Mouse (Mus musculus) limb, embryonic 10.5 days (tissue): ENCODE results near the gene 1700123O20Rik. TPM values are rescaled to one million over a fixed set of nuclear protein-coding genes. Genes with fewer than 3 reads are reported as not detected.

Experiments
- DNase-seq: peaks from one replicate; pipeline ENCODE4 v3.0.0-alpha.2; 2017; ENCODE audit warnings: low spot score
- H3K27ac ChIP-seq: fragments of 300-500 bp; sonication (generic); 2 replicates; pipeline ENCODE4 v1.5.1; 2016; ENCODE audit warnings: mild to moderate bottlenecking
- H3K27me3 ChIP-seq: fragments of 300-500 bp; sonication (generic); 2 replicates; pipeline ENCODE4 v1.6.1; 2016; ENCODE audit warnings: low read depth, mild to moderate bottlenecking; ENCODE audit not compliant: poor library complexity, severe bottlenecking
- H3K36me3 ChIP-seq: fragments of 300-500 bp; sonication (generic); 2 replicates; pipeline ENCODE4 v1.6.1; 2016; ENCODE audit warnings: mild to moderate bottlenecking, moderate library complexity
- H3K4me1 ChIP-seq: fragments of 300-500 bp; sonication (generic); 2 replicates; pipeline ENCODE4 v1.6.1; 2016
- H3K4me3 ChIP-seq: fragments of 300-500 bp; sonication (generic); 2 replicates; pipeline ENCODE4 v1.5.1; 2016; ENCODE audit warnings: mild to moderate bottlenecking, moderate library complexity
- H3K9me3 ChIP-seq: fragments of 300-500 bp; sonication (generic); replicated peaks from 2 replicates; pipeline ENCODE4 v1.6.1; 2016; ENCODE audit warnings: mild to moderate bottlenecking
- WGBS: fragments of 180-500 bp; shearing (Covaris S2); methylation state at CpG from one replicate; pipeline ENCODE4 v1.1.7; 2016; 5-methylcytosine and 5-hydroxymethylcytosine counted together
- polyA plus RNA-seq: library from polyadenylated mRNA; unstranded; fragments of >200 nt; fragmentation: Nextera tagmentation; extraction: Ambion mirVana; gene quantifications from 2 replicates; pipeline ENCODE4 v1.2.1, GENCODE M21; 2016

1700123O20Rik gene
- polyA plus RNA-seq, 1 experiment from 2014 or later: 116 TPM

DNA sequence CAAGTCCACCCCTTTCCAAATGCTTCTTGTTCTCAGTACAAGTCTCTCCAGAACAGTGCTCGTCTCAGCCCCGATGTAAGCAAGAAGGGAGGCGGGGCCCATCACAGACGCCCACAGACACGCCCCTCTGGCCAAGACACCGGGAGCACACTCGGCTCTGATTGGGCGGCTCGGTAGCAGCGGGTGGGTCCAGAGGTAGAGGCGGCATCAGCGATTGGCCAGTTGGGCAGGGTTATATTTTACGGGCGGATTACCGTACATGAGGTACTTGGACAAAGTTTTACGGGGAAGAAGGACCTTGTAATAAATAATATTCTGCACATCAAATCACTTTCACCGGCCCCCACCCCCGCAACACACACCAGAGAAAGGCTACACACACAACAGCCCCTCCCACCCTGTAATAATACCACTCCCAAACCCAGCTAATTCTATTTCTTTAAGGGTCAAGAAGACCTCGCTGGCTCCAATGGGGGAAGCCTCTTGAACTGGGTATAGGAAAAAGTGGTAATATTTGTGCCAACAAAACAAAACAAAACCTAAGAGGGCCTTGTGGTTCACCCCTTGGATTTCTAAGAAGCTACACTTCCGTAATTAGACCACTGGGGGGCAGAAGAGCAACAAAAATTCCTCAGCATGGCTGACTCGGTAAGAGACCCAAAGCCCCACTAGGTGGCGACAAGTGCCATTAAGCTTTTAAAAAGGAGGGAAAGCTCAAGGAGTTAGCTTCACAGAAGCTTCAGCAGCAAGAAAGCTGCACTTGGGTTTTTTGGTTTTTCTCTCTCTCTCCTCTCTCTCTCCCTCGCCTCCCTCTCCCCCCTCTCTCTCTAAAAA lies 35.2 kb upstream of the 1700123O20Rik start:
- no peak overlapping the region for H3K27ac ChIP-seq
- no peak overlapping the region for H3K4me3 ChIP-seq
- DNase-seq: peak; percentile 86
- peaks cover 87% of the 10 kb centered on the region for H3K36me3 ChIP-seq
- peaks cover 41% of the 10 kb centered on the region for H3K4me1 ChIP-seq
- 69% methylated on average over 23 of the region's 23 CpGs for WGBS
- no peaks in the 10 kb centered on the region for H3K27me3 ChIP-seq
- H3K9me3 ChIP-seq: no peaks in the 10 kb centered on the region

DNA sequence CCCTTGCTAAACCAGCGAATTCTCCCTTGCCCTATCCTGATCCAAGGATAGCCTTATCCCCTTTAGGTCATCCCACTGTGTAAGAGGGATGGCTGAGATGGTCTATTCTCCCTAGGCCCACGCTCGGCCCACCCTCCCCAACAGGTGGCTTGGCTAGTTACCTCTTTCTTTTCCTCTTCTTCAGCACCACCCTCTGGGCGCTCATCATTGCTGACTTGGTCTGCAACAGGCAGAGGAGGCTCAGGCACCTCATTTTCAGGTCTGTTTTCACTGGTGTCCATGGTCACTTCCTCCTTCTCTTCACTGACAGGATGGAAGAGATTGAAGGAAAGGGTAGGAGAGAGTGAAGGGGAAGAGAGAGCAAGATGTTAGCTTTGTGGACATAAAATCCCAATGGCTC lies 34.5 kb upstream of the 1700123O20Rik start:
- Histone ChIP-seq H3K4me3 (peak overlapping the region; percentile 77; the same call in 1 of the 2 replicates), H3K9me3 (no peaks in the 10 kb centered on the region), H3K27me3 (no peaks in the 10 kb centered on the region), H3K36me3 (peaks cover 87% of the 10 kb centered on the region), H3K27ac (no peak overlapping the region), H3K4me1 (peaks cover 41% of the 10 kb centered on the region)
- 79% methylated on average over 4 of the region's 4 CpGs for WGBS
- no peak for DNase-seq

DNA sequence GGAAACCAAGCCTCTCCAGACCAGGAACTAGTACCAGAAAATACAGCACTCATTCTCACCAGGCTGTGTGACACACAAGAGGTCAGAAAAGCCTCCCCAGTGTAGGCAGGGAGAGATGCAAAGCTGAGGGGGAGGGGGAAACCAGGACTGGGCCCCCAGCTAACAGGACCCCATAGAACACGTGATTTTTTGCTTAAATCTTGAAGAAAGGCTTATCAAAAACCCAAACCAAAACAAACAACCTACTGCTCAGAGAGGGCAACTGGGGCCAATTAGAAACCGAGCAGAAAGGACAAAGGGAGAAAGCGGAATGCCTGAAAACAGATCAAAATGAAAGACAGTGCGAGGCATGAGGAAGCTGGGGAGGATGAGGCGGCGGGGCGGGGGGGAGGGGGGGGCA lies 33.2 kb upstream of the 1700123O20Rik start:
- 2% methylated on average over 7 of the region's 7 CpGs for WGBS
- H3K4me3 ChIP-seq: peak overlapping the region; percentile 77
- H3K27me3 ChIP-seq: no peaks in the 10 kb centered on the region
- peaks cover 87% of the 10 kb centered on the region for H3K36me3 ChIP-seq
- peak overlapping the region; percentile 91 for H3K27ac ChIP-seq
- no peak for DNase-seq
- peaks cover 41% of the 10 kb centered on the region for H3K4me1 ChIP-seq
- H3K9me3 ChIP-seq: no peaks in the 10 kb centered on the region

DNA sequence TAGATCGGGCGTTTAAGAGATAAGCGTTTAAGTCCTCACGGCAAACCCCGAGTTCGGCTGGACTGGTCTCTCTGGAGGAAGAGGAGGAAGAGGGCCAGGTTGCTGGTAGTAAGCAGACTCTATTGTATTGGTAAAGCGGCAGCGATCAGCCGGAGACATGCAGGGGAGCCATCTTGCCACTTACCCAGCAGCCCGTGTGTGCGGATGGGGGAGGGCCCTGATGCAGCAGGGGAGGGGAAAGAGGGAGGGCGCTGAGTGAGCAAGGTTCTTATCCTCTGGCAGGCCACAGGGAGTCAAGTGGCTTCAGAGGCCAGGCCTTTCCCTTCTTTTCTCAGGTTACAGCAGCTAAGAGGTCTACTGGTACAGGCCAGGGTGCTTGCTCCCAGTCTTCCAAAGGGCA lies 32.5 kb upstream of the 1700123O20Rik start:
- Histone ChIP-seq H3K27ac (peak overlapping the region; percentile 91), H3K4me3 (peak overlapping the region; percentile 77), H3K36me3 (peaks cover 87% of the 10 kb centered on the region), H3K27me3 (no peaks in the 10 kb centered on the region), H3K4me1 (peaks cover 41% of the 10 kb centered on the region), H3K9me3 (no peaks in the 10 kb centered on the region)
- DNase-seq: peak; percentile 93
- under 1% methylated on average over 12 of the region's 12 CpGs for whole genome bisulfite sequencing

DNA sequence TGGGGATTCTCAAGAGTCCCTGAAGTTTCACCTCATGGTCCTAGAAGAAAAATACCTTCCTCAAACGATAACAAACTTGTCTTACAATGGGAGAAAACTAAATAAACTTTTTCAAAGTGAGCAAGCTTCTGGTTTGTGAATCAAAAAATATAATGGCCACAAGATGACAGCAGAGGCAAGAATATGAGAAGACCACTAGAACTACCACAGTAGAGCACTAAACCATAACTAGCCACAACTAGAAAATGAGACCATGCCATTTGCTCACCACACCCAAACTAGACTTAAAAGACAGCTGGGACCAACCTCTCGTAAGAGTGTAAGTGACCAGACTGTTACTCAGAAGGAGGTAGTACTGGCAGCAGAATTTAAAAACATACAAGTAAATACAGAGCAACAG lies 26.0 kb upstream of the 1700123O20Rik start:
- H3K27me3 ChIP-seq: no peaks in the 10 kb centered on the region
- WGBS: 92% methylated on average over 2 of the region's 2 CpGs
- H3K4me3 ChIP-seq: no peak overlapping the region
- no peak overlapping the region for H3K27ac ChIP-seq
- H3K36me3 ChIP-seq: peaks cover 100% of the 10 kb centered on the region
- no peaks in the 10 kb centered on the region for H3K9me3 ChIP-seq
- no peak for DNase-seq
- no peaks in the 10 kb centered on the region for H3K4me1 ChIP-seq

DNA sequence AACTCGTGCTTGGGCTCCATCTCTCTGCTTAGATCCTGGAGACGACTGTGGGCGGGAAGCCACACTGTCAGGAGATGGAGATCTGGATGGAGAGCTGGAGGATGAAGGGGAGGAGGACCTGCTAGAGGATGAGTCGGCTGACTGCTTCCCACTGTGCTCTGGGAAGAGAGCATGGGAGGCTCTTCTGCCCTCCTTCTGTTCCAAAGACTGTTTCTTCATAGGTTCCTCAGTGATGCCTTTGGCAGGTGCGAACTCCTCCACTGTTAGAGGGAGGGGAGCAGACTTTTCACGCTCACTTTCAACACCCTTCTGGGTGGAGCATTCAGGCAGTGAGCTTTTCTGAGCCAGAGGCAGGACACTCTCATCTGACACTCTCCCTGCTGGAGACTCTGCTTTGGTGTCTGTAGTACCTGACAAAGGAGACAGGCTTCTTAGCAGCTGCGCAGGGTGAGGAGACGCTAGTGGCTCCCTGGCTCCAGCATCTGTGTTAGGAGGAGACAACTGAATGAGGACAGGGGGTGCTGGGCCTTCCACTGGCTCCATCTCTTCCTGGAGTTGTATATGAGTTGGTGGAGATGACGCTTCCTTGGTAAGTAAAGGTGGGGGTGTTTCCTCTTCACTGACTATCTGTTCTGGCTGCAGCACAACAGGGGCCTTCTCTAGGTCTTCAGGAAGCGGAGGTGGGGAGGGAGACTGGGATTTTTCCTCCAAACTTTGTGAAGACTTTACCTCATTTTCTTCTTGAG lies 21.4 kb upstream of the 1700123O20Rik start:
- H3K9me3 ChIP-seq: no peaks in the 10 kb centered on the region
- H3K4me3 ChIP-seq: no peak overlapping the region
- no peak for DNase-seq
- H3K36me3 ChIP-seq: peaks cover 97% of the 10 kb centered on the region
- H3K4me1 ChIP-seq: no peaks in the 10 kb centered on the region
- 90% methylated on average over 10 of the region's 10 CpGs for WGBS
- H3K27me3 ChIP-seq: no peaks in the 10 kb centered on the region
- H3K27ac ChIP-seq: no peak overlapping the region

DNA sequence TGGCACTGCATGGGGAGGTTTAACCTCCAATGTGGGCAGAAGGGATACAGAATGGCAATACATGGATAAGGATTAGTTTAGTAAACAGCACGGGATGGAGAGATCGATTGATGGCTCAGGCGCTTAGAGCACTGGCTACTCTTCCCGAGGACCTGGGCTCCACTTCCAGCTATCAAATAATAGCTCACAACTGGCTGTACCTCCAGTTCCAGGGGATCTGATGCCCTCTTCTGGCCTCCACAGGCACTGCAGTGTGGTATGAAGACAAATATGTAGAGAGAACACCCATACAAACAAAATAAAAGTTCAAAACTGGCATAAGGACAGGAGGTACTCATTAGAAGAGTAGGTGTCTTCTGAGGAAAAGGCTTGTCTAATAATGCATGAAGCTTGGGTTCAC lies 16.6 kb upstream of the 1700123O20Rik start:
- DNase-seq: peak; percentile 48
- H3K27ac ChIP-seq: no peak overlapping the region
- no peak overlapping the region for H3K4me3 ChIP-seq
- H3K4me1 ChIP-seq: no peaks in the 10 kb centered on the region
- no peaks in the 10 kb centered on the region for H3K9me3 ChIP-seq
- H3K27me3 ChIP-seq: no peaks in the 10 kb centered on the region
- WGBS: 86% methylated on average over 4 of the region's 4 CpGs
- H3K36me3 ChIP-seq: peaks cover 92% of the 10 kb centered on the region

DNA sequence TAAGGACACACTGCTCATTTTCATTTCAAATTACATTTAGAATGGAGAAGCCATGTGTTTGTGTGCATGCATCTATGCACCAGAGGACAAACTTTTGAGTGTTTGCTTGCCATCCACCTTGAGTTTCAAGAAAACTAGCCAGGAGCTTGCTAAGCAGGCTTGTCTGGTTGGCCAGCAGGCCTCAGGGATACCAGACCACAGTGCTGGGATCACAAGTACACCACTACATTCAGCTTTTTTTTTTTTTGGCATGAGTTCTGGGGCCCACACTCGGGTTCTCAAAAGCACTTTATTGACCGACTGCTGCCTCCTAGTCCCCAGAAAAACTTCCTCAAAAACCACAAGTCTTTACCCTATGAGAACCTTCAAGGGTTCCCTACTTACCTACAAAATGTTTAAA lies 11.7 kb upstream of the 1700123O20Rik start:
- H3K4me3 ChIP-seq: no peak overlapping the region
- no peak for DNase-seq
- WGBS: 94% methylated on average over 2 of the region's 2 CpGs

DNA sequence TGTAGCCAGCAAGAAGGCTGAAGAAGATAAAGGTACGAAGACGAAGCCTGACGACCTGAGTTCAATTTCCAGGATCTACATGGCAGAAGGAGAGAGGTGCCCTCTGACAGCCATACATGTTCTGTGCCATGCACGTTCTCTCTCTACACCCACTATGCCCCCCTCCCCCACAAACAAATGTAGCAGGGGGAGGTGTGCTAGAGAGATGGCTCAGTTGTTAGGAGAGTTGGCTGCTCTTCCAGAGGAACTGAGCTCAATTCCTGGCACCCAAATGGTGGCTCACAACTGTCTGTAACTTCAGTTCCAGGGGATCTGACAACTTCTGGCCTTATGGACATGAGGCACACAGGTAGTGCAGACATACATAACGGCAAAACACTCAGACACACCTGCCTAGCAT lies 9.7 kb upstream of the 1700123O20Rik start:
- no peak overlapping the region for H3K4me3 ChIP-seq
- H3K36me3 ChIP-seq: peaks cover 97% of the 10 kb centered on the region
- H3K27ac ChIP-seq: no peak overlapping the region
- DNase-seq: no peak
- no peaks in the 10 kb centered on the region for H3K27me3 ChIP-seq
- no peaks in the 10 kb centered on the region for H3K9me3 ChIP-seq
- WGBS: 90% methylated on average over 5 of the region's 5 CpGs
- H3K4me1 ChIP-seq: no peaks in the 10 kb centered on the region

More for the DNA sequence above, 11.7 kb upstream of the 1700123O20Rik start:
- Histone ChIP-seq H3K9me3 (no peaks in the 10 kb centered on the region), H3K27me3 (no peaks in the 10 kb centered on the region), H3K36me3 (peaks cover 95% of the 10 kb centered on the region), H3K4me1 (no peaks in the 10 kb centered on the region), H3K27ac (no peak overlapping the region)

DNA sequence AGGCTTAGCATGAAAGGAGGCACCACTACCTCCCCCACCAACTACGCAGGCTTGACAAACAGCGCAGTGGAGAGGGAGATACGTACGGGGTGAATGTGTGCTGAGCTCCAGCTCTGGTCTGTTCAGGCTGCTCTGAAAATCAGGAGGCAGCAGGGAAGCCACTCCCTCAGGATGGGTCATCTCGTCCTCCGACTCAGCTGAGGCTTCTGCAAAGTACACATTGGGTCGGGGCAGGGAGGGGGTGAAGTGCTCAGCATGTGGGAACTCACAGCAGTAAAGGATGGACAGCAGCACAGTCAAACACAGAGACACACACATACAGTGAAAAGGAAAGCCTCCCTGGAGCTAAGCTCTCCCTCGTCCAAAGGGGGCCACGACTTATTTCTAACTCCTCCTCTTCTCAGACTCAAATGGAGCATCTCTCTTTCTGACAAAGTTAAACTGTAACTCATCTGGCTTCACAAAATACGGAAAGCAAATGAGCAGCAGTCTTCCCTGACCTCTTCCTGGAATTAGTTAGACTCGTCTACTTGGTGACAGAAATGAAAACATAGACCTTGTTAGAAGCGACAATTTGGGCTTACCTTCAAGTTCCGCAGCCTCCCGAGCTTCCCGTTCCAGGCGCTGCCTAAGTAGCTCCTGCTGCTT lies 7.2 kb upstream of the 1700123O20Rik start:
- H3K36me3 ChIP-seq: peaks cover 96% of the 10 kb centered on the region
- no peaks in the 10 kb centered on the region for H3K9me3 ChIP-seq
- no peak overlapping the region for H3K4me3 ChIP-seq
- H3K27me3 ChIP-seq: no peaks in the 10 kb centered on the region
- 92% methylated on average over 16 of the region's 16 CpGs for WGBS
- no peak for DNase-seq
- no peak overlapping the region for H3K27ac ChIP-seq
- no peaks in the 10 kb centered on the region for H3K4me1 ChIP-seq

DNA sequence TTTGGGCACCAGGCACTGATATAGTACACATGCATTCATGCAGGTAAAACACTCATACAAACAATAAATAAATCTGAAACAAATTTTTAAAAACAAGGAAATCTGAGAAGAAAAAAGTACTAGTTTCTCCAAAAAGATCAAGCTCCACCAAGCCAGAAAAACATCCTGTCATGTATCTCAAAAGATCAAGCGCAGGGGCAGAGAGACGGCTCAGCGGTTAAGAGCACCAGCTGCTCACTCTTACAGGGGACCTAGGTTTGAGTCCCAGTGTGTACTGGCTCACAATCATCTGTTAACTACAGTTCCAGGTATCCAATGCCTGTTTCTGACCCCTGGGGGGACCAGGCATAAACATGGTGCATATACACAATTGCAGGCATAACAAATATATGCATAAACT lies 3.6 kb upstream of the 1700123O20Rik start:
- WGBS: 98% methylated on average over 3 of the region's 3 CpGs
- no peak overlapping the region for H3K4me3 ChIP-seq
- no peaks in the 10 kb centered on the region for H3K27me3 ChIP-seq
- H3K36me3 ChIP-seq: peaks cover 69% of the 10 kb centered on the region
- no peaks in the 10 kb centered on the region for H3K9me3 ChIP-seq
- no peak overlapping the region for H3K27ac ChIP-seq
- DNase-seq: no peak
- peaks cover 8% of the 10 kb centered on the region for H3K4me1 ChIP-seq

DNA sequence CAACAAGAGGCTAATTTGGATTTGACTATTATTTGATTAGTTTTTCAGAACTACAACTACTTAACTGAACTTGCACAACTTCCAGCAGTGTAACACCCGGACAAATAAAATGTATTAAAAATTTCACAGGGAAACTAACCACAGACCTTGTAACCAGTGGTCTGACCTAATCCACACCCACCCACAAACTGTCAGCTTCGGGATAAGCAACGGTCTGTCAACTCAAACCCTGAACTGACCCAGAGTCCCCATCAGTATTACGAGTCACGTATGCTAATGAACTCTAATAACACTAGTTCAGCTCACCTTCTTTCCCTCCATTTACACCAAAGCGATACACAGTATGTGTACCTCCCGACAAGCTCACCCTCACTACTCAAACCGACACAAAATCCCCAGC lies 545 bp upstream of the 1700123O20Rik start:
- DNase-seq: no peak
- Histone ChIP-seq H3K27ac (peak overlapping the region; percentile 98), H3K4me3 (peak overlapping the region; percentile 86), H3K36me3 (peaks cover 61% of the 10 kb centered on the region), H3K27me3 (no peaks in the 10 kb centered on the region), H3K4me1 (peaks cover 19% of the 10 kb centered on the region), H3K9me3 (no peaks in the 10 kb centered on the region)
- WGBS: 17% methylated on average over 8 of the region's 8 CpGs
